Mouse (Mus musculus): ENCODE measurements around the gene Rubcnl.

Gene Rubcnl

DNA sequence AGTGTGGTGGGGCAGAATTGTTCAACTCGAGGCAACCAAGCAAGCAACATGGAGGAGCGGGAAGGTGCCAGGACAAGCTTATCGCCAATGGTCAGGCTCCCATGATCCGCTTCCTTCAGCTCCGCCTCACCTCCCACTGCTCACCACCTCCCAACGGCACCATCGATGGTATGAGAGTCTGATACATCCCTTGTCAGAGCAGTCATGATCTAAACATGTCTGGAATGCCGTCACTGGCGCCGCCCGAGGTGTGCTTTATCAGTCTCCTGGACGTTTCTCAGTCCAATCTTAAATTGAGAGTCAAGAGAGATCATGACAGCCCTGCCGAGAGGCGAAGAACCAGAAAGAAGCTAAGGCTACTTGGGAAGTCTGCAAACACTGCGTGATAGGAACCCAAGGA lies 55.3 kb downstream of the Rubcnl start:
- no peak for DNase-seq

GRCm38 (mm10) chr14:75075299-75076180 lies 59.7 kb downstream of the Rubcnl start:
- no peak for DNase-seq

DNA sequence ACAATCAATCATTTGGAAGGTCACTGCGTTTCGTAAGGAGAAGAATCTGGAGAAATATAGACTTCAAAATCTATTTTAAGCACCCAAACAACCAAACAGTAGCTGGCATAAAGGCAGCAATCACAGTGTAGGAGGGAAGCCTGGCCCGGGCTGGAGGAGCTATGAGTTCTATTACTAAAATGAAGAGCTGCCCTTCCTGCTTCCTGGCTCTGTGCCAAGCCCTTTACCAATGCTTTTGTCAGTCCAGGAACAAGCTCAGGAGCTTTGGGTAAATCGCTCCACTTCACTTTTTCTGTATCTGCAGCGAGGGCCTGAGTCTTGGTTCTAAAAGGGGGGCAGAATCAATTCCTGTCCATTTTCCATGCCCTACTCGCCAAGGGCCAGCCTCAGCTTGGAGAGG lies 62.1 kb downstream of the Rubcnl start:
- DNase-seq, result no peak

All from lung, adult 18-20 months (tissue).